Mouse (Mus musculus) myocyte (in vitro differentiated cells): ENCODE data around the gene 1110032A03Rik. TPM values are rescaled to one million over a fixed set of nuclear protein-coding genes. Genes with fewer than 3 reads are reported as not detected.
A peak's percentile ranks its signal among the peaks of the same experiment; 100 is the strongest.

Experiments
- H3K27me3 ChIP-seq: one replicate; pipeline ENCODE4 v1.6.1; 2011; ENCODE audit not compliant: control insufficient read depth, insufficient read depth, insufficient read length
- H3K36me3 ChIP-seq: one replicate; pipeline ENCODE4 v1.6.1; 2011; ENCODE audit not compliant: control insufficient read depth, insufficient read depth
- H3K4me2 ChIP-seq: one replicate; pipeline ENCODE4 v1.6.1; 2011; ENCODE audit warnings: low read depth, control low read depth
- H3K4me3 ChIP-seq: one replicate; pipeline ENCODE4 v1.5.1; 2011; ENCODE audit warnings: mild to moderate bottlenecking, control low read depth, moderate library complexity
- H3K79me2 ChIP-seq: one replicate; pipeline ENCODE4 v1.6.1; 2011; ENCODE audit not compliant: control insufficient read depth, insufficient read depth
- H3ac ChIP-seq: one replicate; pipeline ENCODE4 v1.6.1; 2011; ENCODE audit not compliant: control insufficient read depth, insufficient read length
- CEBPB ChIP-seq: IDR thresholded peaks from 2 replicates; pipeline ENCODE4 v1.6.1; 2011; ENCODE audit warnings: mild to moderate bottlenecking, moderate library complexity; ENCODE audit not compliant: poor library complexity, insufficient read depth, severe bottlenecking
- E2F4 ChIP-seq: IDR thresholded peaks from one replicate; pipeline ENCODE4 v1.6.1; 2011; ENCODE audit warnings: mild to moderate bottlenecking, control low read depth, moderate library complexity; ENCODE audit not compliant: insufficient read depth
- MAX ChIP-seq: IDR thresholded peaks from one replicate; pipeline ENCODE4 v1.6.1; 2011; ENCODE audit warnings: low read depth, mild to moderate bottlenecking, control low read depth
- MYOD1 ChIP-seq, 3 experiments: IDR thresholded peaks; one replicate each; pipeline ENCODE4 v1.6.1; 2011; ENCODE audit warnings: control low read depth in 2 of 3, low read depth in 2 of 3, mild to moderate bottlenecking in 2 of 3, moderate library complexity in 1 of 3; ENCODE audit not compliant: insufficient read length in 2 of 3, control insufficient read depth in 1 of 3
- MYOG ChIP-seq, 3 experiments: IDR thresholded peaks; one replicate each; pipeline ENCODE4 v1.6.1; 2011; ENCODE audit warnings: control low read depth in 2 of 3, low read depth in 2 of 3, mild to moderate bottlenecking in 2 of 3; ENCODE audit not compliant: insufficient read length in 2 of 3, control insufficient read depth in 1 of 3, insufficient read depth in 1 of 3
- POLR2A ChIP-seq: IDR thresholded peaks from one replicate; pipeline ENCODE4 v1.6.1; 2011; ENCODE audit warnings: low read depth, mild to moderate bottlenecking, control low read depth, moderate library complexity; ENCODE audit not compliant: insufficient read length
- POLR2AphosphoS2 ChIP-seq: IDR thresholded peaks from one replicate; pipeline ENCODE4 v1.6.1; 2011; ENCODE audit warnings: low read depth, control low read depth; ENCODE audit not compliant: insufficient read length
- REST ChIP-seq: IDR thresholded peaks from one replicate; pipeline ENCODE4 v1.6.1; 2011; ENCODE audit warnings: mild to moderate bottlenecking, control low read depth, moderate library complexity; ENCODE audit not compliant: insufficient read depth, insufficient read length
- SRF ChIP-seq: IDR thresholded peaks from one replicate; pipeline ENCODE4 v1.6.1; 2011; ENCODE audit warnings: low read depth; ENCODE audit not compliant: control insufficient read depth, insufficient read length
- TCF12 ChIP-seq: IDR thresholded peaks from one replicate; pipeline ENCODE4 v1.6.1; 2011; ENCODE audit warnings: mild to moderate bottlenecking, control low read depth; ENCODE audit not compliant: poor library complexity, insufficient read depth, severe bottlenecking
- TCF3 ChIP-seq: IDR thresholded peaks from one replicate; pipeline ENCODE4 v1.6.1; 2011; ENCODE audit warnings: low read depth, control low read depth; ENCODE audit not compliant: insufficient read length
- USF1 ChIP-seq: IDR thresholded peaks from one replicate; pipeline ENCODE4 v1.6.1; 2011; ENCODE audit warnings: low read depth, mild to moderate bottlenecking, control low read depth, moderate library complexity
- polyA plus RNA-seq: library from polyadenylated mRNA; unstranded; fragments of >200 nt; fragmentation: generic; extraction: Trizol; gene quantifications from one replicate; pipeline ENCODE4 v1.2.1, GENCODE M21; 2012; ENCODE audit warnings: missing spikeins

The 1110032A03Rik gene
- polyA plus RNA-seq, 1 experiment = 12.8 TPM

DNA sequence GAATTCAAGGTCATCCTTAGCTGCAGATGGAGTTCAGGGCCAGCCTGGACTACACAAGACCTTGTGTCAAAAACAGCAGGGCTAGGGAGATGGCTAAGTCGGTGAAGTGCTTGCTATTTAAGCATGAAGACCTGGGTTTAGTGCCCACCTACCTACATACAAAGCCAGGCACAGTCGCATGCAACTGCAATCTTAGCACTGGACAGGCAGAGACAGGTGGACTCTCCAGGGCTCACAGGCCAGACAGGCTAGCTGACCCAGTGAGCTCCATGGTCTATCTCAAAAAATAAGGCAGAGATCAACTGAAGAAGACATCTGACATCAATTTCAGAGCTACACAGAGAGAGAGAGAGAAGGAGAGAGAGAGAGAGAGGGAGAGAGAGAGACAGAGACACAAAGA is 51.2 kb downstream of the 1110032A03Rik start:
- no peak overlapping the region for H3K4me3 ChIP-seq
- no peaks in the 10 kb centered on the region for H3K27me3 ChIP-seq
- H3K4me2 ChIP-seq = no peak overlapping the region
- peak in 2 of 3 experiments; percentile 65 to 79 for TF ChIP-seq MYOD1 (IDR thresholded peaks at IDR 0.05; ENCODE audit: control insufficient read depth in 1 of 3, insufficient read length in 2 of 3, low read depth in 2 of 3)
- TF ChIP-seq E2F4 = no peak
- TF ChIP-seq POLR2A = no peak
- H3ac ChIP-seq = no peak overlapping the region
- H3K36me3 ChIP-seq = no peaks in the 10 kb centered on the region
- no peaks in the 10 kb centered on the region for H3K79me2 ChIP-seq

DNA sequence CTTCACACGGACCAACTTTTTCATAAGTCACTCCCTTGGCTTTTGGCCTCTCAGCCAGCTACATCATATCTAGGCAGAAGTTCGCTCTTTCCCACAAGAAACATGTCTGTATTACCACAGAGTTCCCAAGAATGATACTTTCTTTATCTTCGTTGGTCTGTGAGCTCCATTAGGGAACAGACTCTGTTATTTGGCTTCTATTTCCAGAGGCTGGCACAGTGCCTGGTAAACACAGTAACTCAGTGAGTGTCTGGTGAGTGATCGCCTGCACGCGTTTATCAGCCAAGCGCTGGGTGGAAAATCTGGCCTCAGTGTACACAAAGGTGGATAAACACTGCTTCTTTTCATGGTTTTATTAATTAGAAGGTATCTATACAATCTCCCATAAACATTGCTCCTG is 51.9 kb downstream of the 1110032A03Rik start:
- TF ChIP-seq MAX (no peak), TCF12 (no peak), REST (no peak), USF1 (no peak), CEBPB (no peak), POLR2A (no peak), MYOG (IDR thresholded peaks at IDR 0.05; ENCODE audit: control insufficient read depth in 1 of 3, insufficient read depth in 1 of 3, insufficient read length in 2 of 3, low read depth in 2 of 3) (no peak), POLR2AphosphoS2 (no peak), MYOD1 (IDR thresholded peaks at IDR 0.05; ENCODE audit: control insufficient read depth in 1 of 3, insufficient read length in 2 of 3, low read depth in 2 of 3) (no peak), TCF3 (no peak), E2F4 (no peak)
- H3K79me2 ChIP-seq = no peaks in the 10 kb centered on the region
- peak overlapping the region; percentile 56 for H3K4me2 ChIP-seq
- H3K4me3 ChIP-seq = no peak overlapping the region
- H3K36me3 ChIP-seq = no peaks in the 10 kb centered on the region
- H3ac ChIP-seq = no peak overlapping the region
- no peaks in the 10 kb centered on the region for H3K27me3 ChIP-seq

- H3K79me2 ChIP-seq = no peaks in the 10 kb centered on the region
- TF ChIP-seq MYOD1 (IDR thresholded peaks at IDR 0.05; ENCODE audit: control insufficient read depth in 1 of 3, insufficient read length in 2 of 3, low read depth in 2 of 3) (peak in 2 of 3 experiments; percentile 32 to 41), CEBPB (no peak)
- no peak overlapping the region for H3K4me2 ChIP-seq
- no peaks in the 10 kb centered on the region for H3K27me3 ChIP-seq
- H3K4me3 ChIP-seq = no peak overlapping the region
- H3K36me3 ChIP-seq = no peaks in the 10 kb centered on the region
- H3ac ChIP-seq = no peak overlapping the region
These were observed 52.8 kb downstream of the 1110032A03Rik start for GRCm38 (mm10) chr9:50722451-50722911.

GRCm38 (mm10) chr9:50721061-50721460 is 54.3 kb downstream of the 1110032A03Rik start:
- Histone ChIP-seq H3K4me3 (no peak overlapping the region), H3K27me3 (no peaks in the 10 kb centered on the region), H3K4me2 (no peak overlapping the region), H3K79me2 (no peaks in the 10 kb centered on the region), H3ac (no peak overlapping the region), H3K36me3 (no peaks in the 10 kb centered on the region)
- TF ChIP-seq MYOG (IDR thresholded peaks at IDR 0.05; ENCODE audit: control insufficient read depth in 1 of 3, insufficient read depth in 1 of 3, insufficient read length in 2 of 3, low read depth in 2 of 3) = no peak
- TF ChIP-seq REST = no peak
- TF ChIP-seq POLR2A = no peak
- no peak for TF ChIP-seq MAX
- TF ChIP-seq POLR2AphosphoS2 = no peak
- TF ChIP-seq USF1 = no peak
- no peak for TF ChIP-seq TCF12
- no peak for TF ChIP-seq E2F4
- TF ChIP-seq MYOD1 (IDR thresholded peaks at IDR 0.05; ENCODE audit: control insufficient read depth in 1 of 3, insufficient read length in 2 of 3, low read depth in 2 of 3) = no peak
- TF ChIP-seq TCF3 = no peak
- no peak for TF ChIP-seq CEBPB
- no peak for TF ChIP-seq SRF

- Histone ChIP-seq H3K4me3 (no peak overlapping the region), H3K27me3 (no peaks in the 10 kb centered on the region), H3K4me2 (no peak overlapping the region), H3K79me2 (no peaks in the 10 kb centered on the region), H3ac (no peak overlapping the region), H3K36me3 (no peaks in the 10 kb centered on the region)
- TF ChIP-seq MYOG (IDR thresholded peaks at IDR 0.05; ENCODE audit: control insufficient read depth in 1 of 3, insufficient read depth in 1 of 3, insufficient read length in 2 of 3, low read depth in 2 of 3) (no peak), MYOD1 (IDR thresholded peaks at IDR 0.05; ENCODE audit: control insufficient read depth in 1 of 3, insufficient read length in 2 of 3, low read depth in 2 of 3) (no peak), CEBPB (no peak), TCF3 (no peak), REST (no peak), TCF12 (no peak), POLR2AphosphoS2 (no peak)
These were observed 56.4 kb downstream of the 1110032A03Rik start for GRCm38 (mm10) chr9:50718878-50719277.
